Mouse (Mus musculus) embryonic facial prominence, embryonic 15.5 days (tissue): ENCODE measurements around the gene 6430571L13Rik. TPM values are rescaled to one million over a fixed set of nuclear protein-coding genes. Genes with fewer than 3 reads are reported as not detected.
A peak's percentile ranks its signal among the peaks of the same experiment; 100 is the strongest.

Experiments
- ATAC-seq: fragments of 200-750 bp; cut with Nextera tagmentation; 2 replicates; pipeline ENCODE4 v1.8.0; 2017; ENCODE audit warnings: low read depth, moderate TSS enrichment; ENCODE audit not compliant: insufficient number of reproducible peaks, low FRiP score, low TSS enrichment
- H3K27ac ChIP-seq: fragments of 300-500 bp; sonication (generic); replicated peaks from 2 replicates; pipeline ENCODE4 v1.5.1; 2015; ENCODE audit warnings: mild to moderate bottlenecking, inconsistent platforms
- H3K27me3 ChIP-seq: fragments of 300-500 bp; sonication (generic); 2 replicates; pipeline ENCODE4 v1.6.1; 2015; ENCODE audit warnings: inconsistent platforms
- H3K36me3 ChIP-seq: fragments of 300-500 bp; sonication (generic); 2 replicates; pipeline ENCODE4 v1.6.1; 2015; ENCODE audit warnings: mild to moderate bottlenecking, inconsistent platforms
- H3K4me1 ChIP-seq: fragments of 300-500 bp; sonication (generic); 2 replicates; pipeline ENCODE4 v1.6.1; 2015; ENCODE audit warnings: inconsistent platforms
- H3K4me2 ChIP-seq: fragments of 300-500 bp; sonication (generic); replicated peaks from 2 replicates; pipeline ENCODE4 v1.6.1; 2015; ENCODE audit warnings: mild to moderate bottlenecking, inconsistent platforms
- H3K4me3 ChIP-seq: fragments of 300-500 bp; sonication (generic); replicated peaks from 2 replicates; pipeline ENCODE4 v1.5.1; 2015; ENCODE audit warnings: mild to moderate bottlenecking, inconsistent platforms
- H3K9ac ChIP-seq: fragments of 300-500 bp; sonication (generic); 2 replicates; pipeline ENCODE4 v1.6.1; 2015; ENCODE audit warnings: inconsistent platforms
- H3K9me3 ChIP-seq: fragments of 300-500 bp; sonication (generic); replicated peaks from 2 replicates; pipeline ENCODE4 v1.6.1; 2016; ENCODE audit warnings: inconsistent platforms
- WGBS: fragments of 180-500 bp; shearing (Covaris S2); methylation state at CpG from one replicate; pipeline ENCODE4 v1.1.7; 2015; 5-methylcytosine and 5-hydroxymethylcytosine counted together
- polyA plus RNA-seq: library from polyadenylated mRNA; unstranded; fragments of >200 nt; fragmentation: Nextera tagmentation; extraction: Ambion mirVana; gene quantifications from 2 replicates; pipeline ENCODE4 v1.2.1, GENCODE M21; 2015

Gene 6430571L13Rik
- polyA plus RNA-seq, 1 experiment from 2014 or later, result 0.91 TPM

DNA sequence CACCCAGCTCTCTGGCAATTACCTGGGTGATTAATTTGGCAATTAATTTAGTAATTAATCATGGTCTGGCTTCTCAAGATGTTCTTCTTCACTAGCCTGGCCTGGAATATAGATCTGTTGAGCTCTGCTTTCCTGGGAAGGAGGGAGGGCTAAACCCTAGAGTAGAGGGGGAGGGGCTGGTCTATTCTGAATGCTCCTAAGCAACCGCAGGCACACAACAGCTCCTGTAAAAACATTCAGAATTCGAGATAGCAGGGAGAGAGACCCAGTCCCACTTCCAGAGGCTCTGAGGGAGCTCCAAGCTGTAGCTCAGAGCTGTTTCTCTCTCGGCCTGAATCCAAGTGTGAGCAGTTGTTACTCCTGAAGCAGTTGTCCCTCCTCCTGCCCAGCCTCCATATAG is 20.6 kb downstream of the 6430571L13Rik start:
- Histone ChIP-seq H3K4me3 (no peak overlapping the region), H3K27ac (no peak overlapping the region), H3K9ac (no peak overlapping the region), H3K36me3 (no peaks in the 10 kb centered on the region), H3K4me2 (no peak overlapping the region), H3K9me3 (no peaks in the 10 kb centered on the region), H3K4me1 (0 out of 2 replicates have a peak, but pooled peaks cover 2% of the 10 kb centered on the region), H3K27me3 (peaks cover 13% of the 10 kb centered on the region; the same call in 1 of the 2 replicates)
- 17% methylated on average over 3 of the region's 3 CpGs for WGBS
- ATAC-seq, result no peak

DNA sequence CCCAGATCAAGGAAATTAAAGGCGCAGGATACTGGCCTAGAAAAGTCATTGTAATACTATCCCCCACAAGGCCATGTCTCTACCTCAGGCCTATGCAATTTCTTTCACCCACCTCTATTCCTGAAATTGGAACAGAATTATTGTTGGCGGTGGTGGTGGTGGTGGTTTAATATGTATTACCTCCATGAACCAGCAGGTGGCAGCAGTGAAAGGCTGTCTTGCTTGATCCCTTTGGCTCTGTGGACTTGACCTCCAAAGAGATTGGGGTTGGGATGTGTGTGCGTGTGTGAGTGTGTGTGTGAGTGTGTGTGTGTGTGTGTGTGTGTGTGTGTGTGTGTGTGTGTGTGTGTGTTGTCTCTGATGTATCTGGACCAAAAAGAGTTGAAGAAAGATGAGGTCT is 26.2 kb downstream of the 6430571L13Rik start:
- no peak overlapping the region for H3K4me2 ChIP-seq
- H3K9ac ChIP-seq, result no peak overlapping the region
- H3K4me1 ChIP-seq, result no peaks in the 10 kb centered on the region
- H3K9me3 ChIP-seq, result no peaks in the 10 kb centered on the region
- no peaks in the 10 kb centered on the region for H3K36me3 ChIP-seq
- WGBS, result 9% methylated on average over 3 of the region's 3 CpGs
- ATAC-seq, result no peak
- no peak overlapping the region for H3K4me3 ChIP-seq
- peaks cover 22% of the 10 kb centered on the region for H3K27me3 ChIP-seq
- no peak overlapping the region for H3K27ac ChIP-seq

DNA sequence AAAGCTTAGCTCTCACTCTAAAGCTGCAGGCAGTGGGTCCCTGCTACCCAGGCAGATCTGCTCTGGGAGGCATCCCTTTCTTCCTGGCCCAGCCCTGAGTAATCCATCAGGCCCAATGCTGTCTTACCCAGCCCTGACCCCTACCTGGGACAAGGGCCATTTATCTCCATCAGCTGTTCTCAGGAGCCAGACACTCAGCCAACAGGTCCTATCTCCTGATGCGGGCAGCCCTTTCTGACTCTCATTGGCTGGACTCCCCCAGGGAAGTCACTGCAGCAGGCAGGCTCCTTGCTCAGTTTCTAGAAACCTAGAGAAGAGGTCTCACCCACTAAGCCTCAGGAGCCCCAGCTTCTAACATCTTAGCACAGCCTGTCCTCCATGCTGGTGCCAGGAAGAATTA is 27.9 kb downstream of the 6430571L13Rik start:
- peaks cover 21% of the 10 kb centered on the region for H3K27me3 ChIP-seq
- H3K9me3 ChIP-seq, result no peaks in the 10 kb centered on the region
- no peak overlapping the region for H3K4me3 ChIP-seq
- no peak overlapping the region for H3K9ac ChIP-seq
- no peak overlapping the region for H3K27ac ChIP-seq
- 90% methylated on average over 1 of the region's 1 CpGs for WGBS
- no peak for ATAC-seq
- H3K36me3 ChIP-seq, result no peaks in the 10 kb centered on the region
- H3K4me1 ChIP-seq, result no peaks in the 10 kb centered on the region
- H3K4me2 ChIP-seq, result no peak overlapping the region

DNA sequence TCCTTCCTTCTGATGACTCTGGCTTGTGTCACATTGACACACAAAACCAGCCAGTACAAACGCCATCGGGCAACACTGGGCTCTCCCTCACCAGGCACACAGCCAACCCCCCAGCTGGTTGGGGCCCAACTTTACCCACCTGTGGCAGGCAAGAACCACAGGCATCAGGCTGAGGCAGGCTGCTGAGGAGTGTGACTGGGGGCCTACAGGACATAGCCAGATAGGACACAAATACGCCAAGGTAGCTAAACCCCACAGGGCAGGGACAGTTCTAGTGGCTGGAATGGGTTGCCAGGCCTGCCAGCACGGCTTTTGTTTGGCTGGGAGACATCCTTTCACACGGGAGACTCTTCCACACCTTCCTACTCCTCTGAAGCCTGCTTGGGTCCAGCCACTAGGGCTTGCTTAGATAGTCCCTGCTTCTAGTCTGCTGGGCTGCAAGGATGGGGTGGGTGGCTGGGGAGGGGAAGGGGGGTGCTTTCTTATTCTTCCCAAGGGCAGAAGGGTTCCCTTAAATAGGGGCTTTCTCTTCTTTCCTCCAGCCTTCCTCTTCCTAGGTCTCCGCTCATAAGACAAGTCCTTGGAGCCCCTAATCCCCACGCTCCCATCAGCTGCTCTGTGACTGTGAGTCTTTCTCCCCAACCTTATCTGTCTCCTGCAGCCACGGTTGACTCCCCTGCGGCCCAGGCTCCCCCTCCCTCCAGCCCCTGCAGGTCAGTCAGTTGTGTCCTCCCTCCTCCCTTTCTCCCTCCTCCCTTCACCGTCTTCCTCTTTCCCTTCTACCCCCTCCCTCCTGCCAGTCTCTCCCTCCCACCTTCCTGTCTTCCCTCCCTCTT is 29.1 kb downstream of the 6430571L13Rik start:
- WGBS, result 27% methylated on average over 10 of the region's 10 CpGs
- Histone ChIP-seq H3K36me3 (no peaks in the 10 kb centered on the region), H3K27ac (no peak overlapping the region), H3K4me2 (no peak overlapping the region), H3K4me1 (no peaks in the 10 kb centered on the region), H3K27me3 (peaks cover 30% of the 10 kb centered on the region), H3K9ac (no peak overlapping the region), H3K9me3 (no peaks in the 10 kb centered on the region), H3K4me3 (no peak overlapping the region)
- no peak for ATAC-seq

DNA sequence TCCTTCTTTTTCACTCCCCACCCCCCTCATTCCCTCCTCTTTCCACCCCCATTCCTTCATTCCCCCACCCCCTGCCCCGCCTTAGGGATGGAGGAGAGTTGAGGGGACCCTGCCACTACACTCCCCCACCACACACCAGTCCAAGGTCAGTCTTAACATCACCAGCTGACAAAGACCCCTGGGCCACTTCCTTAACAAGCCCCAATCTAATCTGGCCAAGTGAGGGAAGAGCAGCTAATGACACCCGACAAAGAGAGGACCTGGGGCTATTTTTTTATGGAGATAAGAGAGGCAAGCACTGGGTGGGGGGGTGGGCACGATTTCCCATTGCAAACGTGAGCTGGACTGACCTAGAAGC is 29.7 kb downstream of the 6430571L13Rik start:
- Histone ChIP-seq H3K4me1 (no peaks in the 10 kb centered on the region), H3K4me2 (no peak overlapping the region), H3K9ac (no peak overlapping the region), H3K27ac (no peak overlapping the region), H3K27me3 (peaks cover 36% of the 10 kb centered on the region), H3K9me3 (no peaks in the 10 kb centered on the region), H3K4me3 (no peak overlapping the region), H3K36me3 (no peaks in the 10 kb centered on the region)
- WGBS, result 8% methylated on average over 4 of the region's 4 CpGs
- ATAC-seq, result no peak

DNA sequence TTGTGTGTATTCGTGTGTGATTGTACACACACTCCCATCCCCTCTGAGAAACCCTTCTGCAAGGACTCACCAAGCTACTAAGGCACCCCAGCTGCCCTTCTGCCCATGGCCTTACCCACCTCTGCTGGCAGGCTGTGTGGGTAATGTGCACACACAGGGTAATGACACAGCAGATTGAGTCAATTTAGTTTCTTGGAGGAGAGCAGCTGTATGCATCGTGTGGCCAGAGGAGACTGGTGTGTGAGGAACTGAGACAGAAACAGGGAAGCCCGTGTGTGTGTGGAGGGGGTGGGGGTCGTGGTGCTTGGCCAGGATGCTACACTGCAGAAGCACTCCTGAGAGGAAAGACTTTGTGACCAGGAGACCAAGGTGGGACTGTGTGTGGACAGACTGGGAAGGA is 32.0 kb downstream of the 6430571L13Rik start:
- ATAC-seq, result no peak
- no peak overlapping the region for H3K4me2 ChIP-seq
- H3K27me3 ChIP-seq, result peaks cover 49% of the 10 kb centered on the region

DNA sequence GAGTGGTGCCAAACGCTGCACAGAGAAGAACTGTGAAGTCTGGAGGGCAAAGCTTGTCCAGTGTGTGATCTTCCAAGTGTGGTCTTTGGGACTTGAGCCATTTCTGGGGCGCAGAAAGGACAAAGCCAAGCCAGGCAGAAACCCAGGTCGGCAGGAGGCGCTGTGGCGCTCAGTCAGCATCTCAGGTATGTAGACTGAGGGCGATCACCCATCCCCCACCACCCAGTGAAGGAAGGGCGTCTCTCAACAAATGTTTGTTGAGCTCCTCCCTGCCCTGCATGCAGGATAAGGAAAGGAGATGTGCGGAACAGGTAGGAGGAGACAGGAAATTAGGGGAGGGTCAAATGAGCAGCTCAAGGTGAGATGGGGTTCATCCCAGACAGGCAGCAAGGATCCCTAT is 34.2 kb downstream of the 6430571L13Rik start:
- H3K27me3 ChIP-seq, result peaks cover 65% of the 10 kb centered on the region
- peaks cover 7% of the 10 kb centered on the region for H3K4me1 ChIP-seq
- H3K4me2 ChIP-seq, result no peak overlapping the region
- H3K9me3 ChIP-seq, result no peaks in the 10 kb centered on the region
- H3K4me3 ChIP-seq, result no peak overlapping the region
- H3K36me3 ChIP-seq, result no peaks in the 10 kb centered on the region
- ATAC-seq, result no peak
- H3K9ac ChIP-seq, result no peak overlapping the region
- no peak overlapping the region for H3K27ac ChIP-seq
- WGBS, result 7% methylated on average over 8 of the region's 8 CpGs

More for the DNA sequence above, 32.0 kb downstream of the 6430571L13Rik start:
- Histone ChIP-seq H3K9ac (no peak overlapping the region), H3K4me1 (no peaks in the 10 kb centered on the region), H3K4me3 (no peak overlapping the region), H3K36me3 (no peaks in the 10 kb centered on the region), H3K27ac (no peak overlapping the region), H3K9me3 (no peaks in the 10 kb centered on the region)
- 46% methylated on average over 4 of the region's 4 CpGs for WGBS

DNA sequence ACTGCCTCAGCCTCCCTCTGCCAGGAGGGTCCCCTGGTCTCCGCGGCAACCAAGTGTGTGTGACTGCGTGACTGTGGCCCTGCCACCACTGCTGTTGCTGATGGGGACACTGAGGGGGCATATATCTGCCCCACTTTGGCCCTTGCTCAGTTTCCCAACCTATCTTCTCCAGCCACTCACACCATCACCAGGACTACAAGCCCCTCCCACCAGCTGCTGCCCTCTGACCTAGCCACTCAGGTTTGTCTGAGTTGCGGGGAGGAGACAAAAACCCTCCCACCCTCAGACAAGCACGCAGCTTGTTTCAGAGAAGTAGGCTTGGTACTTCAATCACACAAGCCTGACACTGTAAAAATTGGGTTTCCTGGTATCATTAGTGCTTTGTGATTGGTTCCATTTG is 35.0 kb downstream of the 6430571L13Rik start:
- WGBS, result 20% methylated on average over 5 of the region's 5 CpGs
- H3K36me3 ChIP-seq, result no peaks in the 10 kb centered on the region
- no peaks in the 10 kb centered on the region for H3K9me3 ChIP-seq
- no peak overlapping the region for H3K9ac ChIP-seq
- no peak overlapping the region for H3K4me3 ChIP-seq
- H3K27ac ChIP-seq, result no peak overlapping the region
- peaks cover 73% of the 10 kb centered on the region for H3K27me3 ChIP-seq
- H3K4me2 ChIP-seq, result no peak overlapping the region
- H3K4me1 ChIP-seq, result peaks cover 7% of the 10 kb centered on the region
- ATAC-seq, result no peak

DNA sequence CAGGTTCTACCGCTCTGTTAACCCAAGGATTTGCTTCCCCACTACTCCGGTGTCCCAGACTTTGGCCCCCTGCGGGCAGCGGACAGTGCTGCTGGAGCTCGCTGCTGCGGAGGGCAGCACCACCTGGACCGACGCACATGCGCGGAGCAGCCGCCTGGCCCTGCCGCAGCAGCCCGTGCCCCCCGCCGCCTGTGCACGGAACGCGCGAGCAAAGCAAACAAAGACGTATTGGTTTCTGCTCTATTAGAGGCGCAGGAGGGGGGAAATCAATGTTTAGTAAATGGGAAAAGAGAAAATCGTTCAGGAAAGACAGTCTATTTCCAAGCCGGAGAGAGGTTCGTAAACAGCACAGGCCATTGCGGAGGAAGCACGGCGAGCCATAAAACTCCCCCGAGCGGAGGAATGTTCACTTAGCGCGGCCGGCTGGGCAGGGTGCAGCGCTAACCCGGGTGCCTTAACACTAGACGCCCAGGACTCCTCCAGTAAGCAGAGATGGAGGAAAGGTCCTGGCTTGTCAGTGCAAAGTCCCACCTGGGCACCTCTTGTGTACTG is 37.6 kb downstream of the 6430571L13Rik start:
- no peak for ATAC-seq
- H3K4me3 ChIP-seq, result peak overlapping the region; percentile 32
- under 1% methylated on average over 35 of the region's 35 CpGs for WGBS
- no peak overlapping the region for H3K9ac ChIP-seq
- H3K27ac ChIP-seq, result no peak overlapping the region
- H3K4me1 ChIP-seq, result peaks cover 7% of the 10 kb centered on the region
- peak overlapping the region; percentile 49 for H3K4me2 ChIP-seq
- H3K27me3 ChIP-seq, result peaks cover 94% of the 10 kb centered on the region
- no peaks in the 10 kb centered on the region for H3K36me3 ChIP-seq
- H3K9me3 ChIP-seq, result no peaks in the 10 kb centered on the region

DNA sequence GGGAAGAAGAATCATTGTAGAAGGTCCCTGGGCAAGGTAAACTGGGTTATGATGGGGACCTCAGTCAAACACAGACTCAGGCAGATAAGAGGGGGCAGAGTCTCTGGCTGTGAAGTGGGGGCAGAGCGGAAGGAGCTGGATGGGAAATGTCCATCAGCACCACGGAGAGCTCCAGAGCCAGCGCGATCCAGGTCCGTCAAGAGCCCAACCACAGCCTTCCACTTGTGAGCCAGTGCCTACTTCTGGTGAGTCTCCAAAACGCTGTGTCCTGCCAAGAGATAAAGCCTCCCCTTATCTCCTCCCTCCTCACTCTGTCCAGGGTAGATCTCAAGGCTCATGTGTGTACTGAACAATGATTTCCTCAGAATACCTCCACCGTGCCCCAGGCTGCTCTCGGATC is 41.3 kb downstream of the 6430571L13Rik start:
- Histone ChIP-seq H3K27me3 (peaks cover 94% of the 10 kb centered on the region), H3K4me2 (no peak overlapping the region), H3K4me1 (peaks cover 7% of the 10 kb centered on the region), H3K36me3 (no peaks in the 10 kb centered on the region), H3K27ac (no peak overlapping the region), H3K9me3 (no peaks in the 10 kb centered on the region), H3K9ac (no peak overlapping the region), H3K4me3 (no peak overlapping the region)
- ATAC-seq, result no peak
- 7% methylated on average over 8 of the region's 8 CpGs for WGBS

DNA sequence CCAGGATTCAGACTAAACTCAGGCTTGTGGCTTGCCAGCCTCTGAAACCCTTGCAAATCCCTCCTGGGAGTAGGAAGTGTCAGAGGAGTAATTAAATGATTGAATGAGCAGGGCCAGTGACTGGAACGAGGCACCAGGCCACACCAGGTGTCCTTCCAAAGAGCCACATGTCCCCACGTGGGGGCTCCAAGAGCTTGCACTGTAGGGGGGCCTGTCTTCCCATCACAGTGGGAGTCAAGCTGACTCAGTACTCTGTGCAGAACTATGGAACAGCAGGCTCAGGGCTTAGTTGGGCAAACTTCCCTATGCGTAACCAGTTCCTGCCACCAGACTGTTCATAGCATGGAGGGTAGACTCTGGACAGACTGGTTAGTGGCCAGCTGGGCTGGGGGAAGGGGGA is 44.0 kb downstream of the 6430571L13Rik start:
- Histone ChIP-seq H3K27me3 (peaks cover 67% of the 10 kb centered on the region), H3K36me3 (no peaks in the 10 kb centered on the region), H3K4me3 (no peak overlapping the region), H3K4me1 (no peaks in the 10 kb centered on the region), H3K27ac (no peak overlapping the region), H3K9me3 (no peaks in the 10 kb centered on the region), H3K4me2 (no peak overlapping the region), H3K9ac (no peak overlapping the region)
- ATAC-seq, result no peak
- 26% methylated on average over 3 of the region's 3 CpGs for whole genome bisulfite sequencing

DNA sequence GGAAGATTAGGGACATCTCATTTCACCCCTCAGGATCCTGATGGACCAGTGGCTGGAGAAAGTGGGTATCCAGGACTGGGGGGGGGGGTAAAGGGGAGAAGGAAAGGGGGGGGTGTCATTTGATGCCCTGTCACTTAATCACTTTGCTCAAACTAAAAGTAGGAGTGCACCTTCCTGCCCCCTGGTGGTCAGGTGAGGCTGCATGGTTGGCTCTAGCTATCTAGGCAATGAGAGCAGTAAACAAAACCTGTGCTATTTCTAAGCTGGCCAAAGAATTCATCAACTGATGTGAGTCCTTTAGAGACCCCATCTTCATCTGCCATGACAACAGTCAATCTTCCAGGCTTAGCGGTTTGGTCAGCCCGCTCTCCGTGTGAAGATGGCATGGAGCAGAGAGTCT is 46.3 kb downstream of the 6430571L13Rik start:
- no peak overlapping the region for H3K4me2 ChIP-seq
- H3K9ac ChIP-seq, result no peak overlapping the region
- 60% methylated on average over 3 of the region's 3 CpGs for WGBS
- ATAC-seq, result no peak
- H3K27me3 ChIP-seq, result peaks cover 44% of the 10 kb centered on the region
- H3K9me3 ChIP-seq, result no peaks in the 10 kb centered on the region
- H3K4me1 ChIP-seq, result no peaks in the 10 kb centered on the region
- H3K4me3 ChIP-seq, result no peak overlapping the region
- H3K27ac ChIP-seq, result no peak overlapping the region
- H3K36me3 ChIP-seq, result no peaks in the 10 kb centered on the region
